Mouse (Mus musculus): ENCODE results near the gene Lcat.

Gene Lcat

GRCm38 (mm10) chr8:105897801-105898480, 45.2 kb downstream of the Lcat start:
- in situ Hi-C loops (cut with MboI; ENCODE audit: low pct_unique_long_range_greater_than_20kb in 1 of 2, low sequenced_read_pairs in 2 of 2, unreplicated experiment in 1 of 2), result no loop called here

GRCm38 (mm10) chr8:105893339-105893738, 49.8 kb downstream of the Lcat start, which contains the start of gene Nrn1l:
Nrn1l (plus strand) TSS chr8:105893567.
- in situ Hi-C loops (cut with MboI; ENCODE audit: low pct_unique_long_range_greater_than_20kb in 1 of 2, low sequenced_read_pairs in 2 of 2, unreplicated experiment in 1 of 2), result no loop called here

- in situ Hi-C loops (cut with MboI; ENCODE audit: low pct_unique_long_range_greater_than_20kb in 1 of 2, low sequenced_read_pairs in 2 of 2, unreplicated experiment in 1 of 2), result no loop called here
Observed at GRCm38 (mm10) chr8:105892432-105892831, 50.8 kb downstream of the Lcat start.

DNA sequence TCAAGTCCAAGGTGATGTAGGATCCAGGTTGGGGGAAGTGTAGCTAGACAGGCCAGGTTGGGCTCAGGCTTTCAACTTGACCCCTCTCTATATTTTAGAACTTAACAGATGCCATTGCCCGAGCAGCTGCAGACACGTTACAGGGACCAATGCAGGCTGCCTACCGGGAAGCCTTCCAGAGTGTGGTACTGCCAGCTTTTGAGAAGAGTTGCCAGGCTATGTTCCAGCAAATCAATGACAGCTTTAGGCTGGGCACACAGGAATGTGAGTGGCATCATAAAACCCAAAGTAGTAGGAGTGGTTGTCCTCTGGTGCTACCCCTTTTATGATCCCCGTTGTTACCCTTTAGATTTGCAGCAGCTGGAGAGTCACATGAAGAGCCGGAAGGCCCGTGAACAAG, 52.3 kb downstream of the Lcat start:
- in situ Hi-C loops (cut with MboI; ENCODE audit: low pct_unique_long_range_greater_than_20kb in 1 of 2, low sequenced_read_pairs in 2 of 2, unreplicated experiment in 1 of 2), result no loop called here

DNA sequence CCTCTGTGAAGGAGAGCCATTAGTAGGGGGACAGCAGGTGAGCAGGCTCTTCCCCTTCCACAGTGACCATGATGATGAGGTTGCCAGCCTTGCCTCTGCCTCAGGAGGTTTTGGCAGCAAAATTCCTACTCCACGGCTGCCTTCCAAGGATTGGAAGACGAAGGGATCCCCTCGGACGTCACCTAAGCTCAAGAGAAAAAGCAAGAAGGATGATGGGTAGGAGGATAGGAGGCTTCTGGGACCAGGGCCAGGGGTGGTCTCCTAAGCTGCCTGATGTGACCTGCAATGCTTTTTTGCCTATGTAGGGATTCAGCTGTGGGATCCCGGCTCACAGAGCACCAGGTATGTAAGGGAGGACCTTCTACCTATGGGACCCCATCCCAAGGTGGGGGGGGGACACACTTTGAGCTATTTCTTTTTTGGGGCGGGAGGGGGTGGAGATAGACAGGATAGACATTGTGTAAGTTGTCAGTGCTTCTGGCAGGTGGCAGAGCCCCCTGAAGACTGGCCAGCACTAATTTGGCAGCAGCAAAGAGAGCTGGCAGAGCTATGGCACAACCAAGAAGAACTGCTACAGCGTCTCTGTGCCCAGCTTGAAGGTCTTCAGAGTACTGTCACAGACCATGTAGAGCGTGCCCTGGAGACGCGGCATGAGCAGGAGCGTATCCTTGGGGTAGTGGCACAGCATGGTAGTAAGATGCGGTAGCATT, 53.3 kb downstream of the Lcat start:
- in situ Hi-C loops (cut with MboI; ENCODE audit: low pct_unique_long_range_greater_than_20kb in 1 of 2, low sequenced_read_pairs in 2 of 2, unreplicated experiment in 1 of 2), result no loop called here

All from mouse embryonic stem cell (cell line).